Mouse (Mus musculus) lung, adult 2 months (tissue): ENCODE measurements around the gene Chic2. TPM values are rescaled to one million over a fixed set of nuclear protein-coding genes. Genes with fewer than 3 reads are reported as not detected.

Experiments used
- DNase-seq: peaks from one replicate; pipeline ENCODE4 v3.0.0; 2022
- H3K4me1 ChIP-seq: fragments of 200-500 bp; 2 replicates; pipeline ENCODE4 v1.6.1; 2011; ENCODE audit warnings: low read length; ENCODE audit not compliant: control insufficient read depth, insufficient read depth
- H3K4me3 ChIP-seq: fragments of 200-500 bp; replicated peaks from 2 replicates; pipeline ENCODE3; 2011; ENCODE audit warnings: low read depth, mild to moderate bottlenecking, control low read depth, low read length; ENCODE audit errors: extremely low read depth
- CTCF ChIP-seq: fragments of 200-500 bp; IDR thresholded peaks from 2 replicates; pipeline ENCODE4 v1.5.1; 2011; ENCODE audit warnings: mild to moderate bottlenecking, low read length, control low read depth; ENCODE audit not compliant: insufficient read depth
- POLR2A ChIP-seq: fragments of 200-500 bp; IDR thresholded peaks from 2 replicates; pipeline ENCODE4 v1.6.1; 2011; ENCODE audit warnings: low read depth, mild to moderate bottlenecking, control low read depth, low read length, borderline replicate concordance; ENCODE audit errors: extremely low read depth
- WGBS: fragments of 180-500 bp; shearing (Covaris S2); methylation state at CpG from one replicate; pipeline ENCODE4 v1.1.7; 2018; 5-methylcytosine and 5-hydroxymethylcytosine counted together
- polyA plus RNA-seq: library from polyadenylated mRNA; depleted of rRNA; stranded (reverse); fragments of >200 nt; gene quantifications from 2 replicates; pipeline ENCODE4 v1.2.3, GENCODE M21; 2012; rRNA removed

The Chic2 gene
- polyA plus RNA-seq = 5.0 and 10.6 TPM in 2 replicates

DNA sequence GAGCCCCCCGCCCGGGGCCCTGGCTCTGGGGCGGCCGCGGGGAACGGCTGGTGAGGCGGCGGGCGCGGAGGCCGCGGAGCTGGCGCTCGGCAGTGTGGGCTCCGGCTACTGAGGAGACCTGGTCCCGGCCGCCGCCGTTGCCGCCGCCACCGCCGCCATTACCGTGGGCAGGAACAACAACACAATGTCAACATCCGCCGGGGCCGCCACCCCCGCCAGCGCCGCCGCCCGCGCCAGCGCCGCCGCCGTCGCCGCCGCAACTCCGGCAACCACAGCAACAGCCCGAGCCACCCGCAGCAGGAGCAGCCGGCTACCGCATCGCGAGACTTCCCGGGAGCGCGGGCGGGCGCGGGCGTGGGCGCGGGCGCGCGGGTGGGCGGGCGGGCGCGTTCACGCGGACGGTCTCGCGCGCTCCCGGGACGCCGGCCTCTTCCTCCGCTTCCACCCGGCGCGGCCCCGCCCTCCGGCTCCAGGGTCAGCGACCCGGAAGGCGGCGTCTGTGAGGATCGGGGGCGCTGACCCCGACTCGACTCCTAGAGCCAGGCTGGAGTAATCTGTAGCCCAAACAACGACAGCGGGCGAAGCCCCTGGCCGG is at the start of gene Chic2:
Chic2 (minus strand) TSS at position 465 of the 595 bp plus-strand sequence.
- 0 out of 2 replicates have a peak, but pooled peaks have one; percentile 19 for TF ChIP-seq POLR2A
- TF ChIP-seq CTCF = no peak
- peak; percentile 82 for DNase-seq
- Histone ChIP-seq H3K4me3 (peak within 1 kb of the TSS; percentile 90), H3K4me1 (peaks cover 21% of the 10 kb centered on the region)
- WGBS = under 1% methylated on average over 57 of the region's 90 CpGs

GRCm38 (mm10) chr5:75085906-75086305 is 41.3 kb upstream of the Chic2 start:
- H3K4me3 ChIP-seq = no peak overlapping the region
- TF ChIP-seq CTCF (no peak), POLR2A (no peak)
- no peak for DNase-seq
- WGBS = 26% methylated on average over 4 of the region's 4 CpGs
- H3K4me1 ChIP-seq = no peaks in the 10 kb centered on the region; the same call in 1 of the 2 replicates

GRCm38 (mm10) chr5:75085521-75085875 is 40.9 kb upstream of the Chic2 start:
- DNase-seq = no peak
- Histone ChIP-seq H3K4me3 (no peak overlapping the region), H3K4me1 (no peaks in the 10 kb centered on the region; the same call in 1 of the 2 replicates)
- WGBS = 9% methylated on average over 17 of the region's 17 CpGs
- no peak for TF ChIP-seq POLR2A
- TF ChIP-seq CTCF = no peak

DNA sequence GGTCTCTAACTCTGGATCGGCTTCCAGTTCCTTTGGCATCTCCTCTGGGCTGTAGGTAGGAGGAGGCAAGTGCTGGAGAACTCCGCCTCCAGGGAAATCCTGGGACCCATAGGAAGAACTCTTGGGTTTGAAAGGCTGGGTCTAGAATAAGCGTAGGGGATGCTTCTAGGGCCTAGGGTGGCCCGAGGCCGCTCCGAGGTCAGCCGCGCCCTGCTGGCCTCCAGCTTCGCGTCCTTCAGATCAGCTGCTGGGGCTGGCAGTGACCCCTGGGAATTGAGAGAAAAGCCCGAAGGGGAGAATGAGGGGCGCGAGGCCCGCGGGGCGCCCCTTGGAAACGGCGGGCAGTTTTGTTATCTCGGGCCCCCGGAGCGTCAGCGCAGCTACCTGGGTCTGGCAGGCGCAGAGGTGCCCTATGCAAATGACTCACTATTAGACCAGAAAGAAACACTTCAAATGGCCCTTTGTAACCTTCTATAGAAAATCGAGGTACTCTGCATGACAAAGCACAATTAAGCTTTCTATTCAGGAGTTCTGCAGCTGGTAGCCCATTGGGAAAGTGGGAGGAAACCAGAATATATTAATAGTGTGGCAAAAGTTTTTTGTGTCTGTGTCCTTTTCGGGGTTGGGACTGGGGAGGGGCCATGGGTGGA is 40.4 kb upstream of the Chic2 start:
- no peak overlapping the region for H3K4me3 ChIP-seq
- no peaks in the 10 kb centered on the region; the same call in 1 of the 2 replicates for H3K4me1 ChIP-seq
- no peak for TF ChIP-seq POLR2A
- TF ChIP-seq CTCF = no peak
- WGBS = 6% methylated on average over 25 of the region's 25 CpGs
- no peak for DNase-seq

GRCm38 (mm10) chr5:75084393-75084870 is 39.9 kb upstream of the Chic2 start:
- DNase-seq = no peak
- H3K4me1 ChIP-seq = no peaks in the 10 kb centered on the region; the same call in 1 of the 2 replicates
- no peak overlapping the region for H3K4me3 ChIP-seq
- TF ChIP-seq CTCF (no peak), POLR2A (no peak)
- 7% methylated on average over 8 of the region's 8 CpGs for WGBS

DNA sequence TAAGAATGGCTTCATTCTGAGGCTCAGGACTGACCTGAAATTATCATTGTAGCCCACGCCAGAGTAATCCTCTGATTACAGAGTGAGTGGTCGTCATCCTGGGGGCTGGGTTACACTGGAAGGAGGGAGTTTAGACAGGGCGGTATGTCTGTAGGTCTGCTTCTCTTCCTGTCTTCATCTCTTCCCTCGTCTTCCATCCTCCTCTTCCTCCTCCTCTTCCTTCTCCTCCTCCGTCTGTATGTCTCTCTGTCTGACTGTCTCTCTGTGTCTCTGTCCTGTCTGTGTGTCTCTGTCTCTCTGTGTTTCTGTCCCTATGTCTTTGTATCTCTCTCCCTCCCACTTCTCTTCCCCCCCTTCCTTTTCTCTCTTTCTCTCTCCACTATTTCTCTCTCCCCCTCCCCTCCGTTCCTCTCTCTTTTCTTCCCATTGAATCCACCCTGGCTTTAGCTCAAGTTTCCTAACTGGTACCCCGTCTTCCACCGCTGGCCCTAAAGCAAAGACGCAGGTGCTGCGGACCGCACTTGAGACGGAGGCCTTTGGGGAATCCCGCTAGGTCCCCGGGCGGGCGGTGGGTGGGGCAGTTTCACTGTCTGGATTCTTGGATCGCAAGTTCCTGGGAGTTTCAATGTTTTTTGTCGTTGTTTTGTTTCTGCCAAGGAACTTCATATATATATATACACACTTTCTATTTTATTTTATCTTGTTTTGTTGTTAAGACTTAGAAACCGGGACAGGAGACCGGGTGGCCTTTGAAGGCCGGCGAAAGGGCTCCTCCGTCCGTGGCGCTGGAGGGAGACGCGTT is 39.2 kb upstream of the Chic2 start:
- Histone ChIP-seq H3K4me1 (no peaks in the 10 kb centered on the region; the same call in 1 of the 2 replicates), H3K4me3 (no peak overlapping the region)
- no peak for DNase-seq
- 6% methylated on average over 27 of the region's 27 CpGs for WGBS
- TF ChIP-seq POLR2A (no peak), CTCF (no peak)

DNA sequence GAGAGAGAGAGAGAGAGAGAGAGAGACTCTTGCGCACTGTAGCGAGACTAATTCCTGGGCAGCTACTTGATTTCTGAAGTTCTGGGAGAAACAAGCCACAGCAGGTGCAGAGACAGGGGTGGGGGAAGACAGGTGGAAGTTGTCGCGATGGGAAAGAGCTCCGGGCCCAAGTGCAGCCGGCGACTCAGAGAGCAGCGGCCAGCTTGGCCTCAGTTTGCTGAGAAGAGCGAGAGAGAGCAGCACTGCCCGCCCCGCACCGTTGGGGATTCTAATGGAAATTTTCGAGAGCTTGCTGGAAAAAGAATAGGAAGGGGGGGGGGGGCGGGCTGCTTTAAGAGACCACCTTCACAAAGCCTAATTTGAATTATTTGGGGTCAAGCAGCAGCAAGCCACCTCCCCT is 38.5 kb upstream of the Chic2 start:
- Histone ChIP-seq H3K4me1 (no peaks in the 10 kb centered on the region; the same call in 1 of the 2 replicates), H3K4me3 (no peak overlapping the region)
- no peak for DNase-seq
- WGBS = 5% methylated on average over 14 of the region's 14 CpGs
- TF ChIP-seq POLR2A = no peak
- no peak for TF ChIP-seq CTCF

GRCm38 (mm10) chr5:75082439-75082838 is 37.9 kb upstream of the Chic2 start:
- 27% methylated on average over 6 of the region's 6 CpGs for WGBS

DNA sequence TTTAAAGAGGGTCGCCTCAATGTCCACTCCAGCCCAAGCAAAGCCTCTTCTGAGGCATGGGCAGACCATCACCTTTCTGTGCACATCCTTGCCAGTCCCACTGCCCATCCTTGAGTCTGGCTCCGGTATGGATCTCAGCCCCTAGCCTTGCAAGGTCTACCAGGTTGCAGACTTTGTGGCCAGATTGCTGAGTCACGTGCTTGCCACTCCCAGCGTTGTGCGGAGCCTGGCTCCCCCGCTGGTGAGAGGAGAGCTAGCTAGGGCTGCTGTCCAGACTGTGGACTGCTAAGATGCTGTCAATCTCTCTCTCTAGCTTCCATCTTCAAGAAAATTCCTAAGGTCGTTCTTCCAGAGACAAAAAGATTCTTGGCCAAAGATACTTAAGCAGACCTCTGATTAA is 35.0 kb upstream of the Chic2 start:
- H3K4me3 ChIP-seq = no peak overlapping the region
- 4% methylated on average over 7 of the region's 7 CpGs for WGBS
- no peak for DNase-seq
- no peaks in the 10 kb centered on the region; the same call in 1 of the 2 replicates for H3K4me1 ChIP-seq
- TF ChIP-seq CTCF = 0 out of 2 replicates have a peak, but pooled peaks have one; percentile 18
- no peak for TF ChIP-seq POLR2A

More at GRCm38 (mm10) chr5:75082439-75082838, 37.9 kb upstream of the Chic2 start:
- Histone ChIP-seq H3K4me1 (no peaks in the 10 kb centered on the region; the same call in 1 of the 2 replicates), H3K4me3 (no peak overlapping the region)
- no peak for DNase-seq
- TF ChIP-seq CTCF = no peak
- TF ChIP-seq POLR2A = no peak

DNA sequence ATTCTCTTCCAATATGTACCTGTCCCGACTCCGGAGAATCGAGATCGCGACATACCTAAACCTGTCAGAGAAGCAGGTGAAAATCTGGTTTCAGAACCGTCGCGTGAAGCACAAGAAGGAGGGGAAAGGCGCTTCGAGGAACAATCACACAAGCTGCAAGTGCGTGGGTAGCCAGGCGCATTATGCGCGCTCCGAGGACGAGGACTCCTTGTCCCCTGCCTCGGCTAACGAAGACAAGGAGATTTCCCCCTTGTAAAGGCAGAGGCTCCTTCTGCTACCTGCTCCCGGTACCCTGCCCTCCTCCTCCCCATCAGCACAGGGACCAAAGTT is 32.4 kb upstream of the Chic2 start:
- Histone ChIP-seq H3K4me3 (no peak overlapping the region), H3K4me1 (no peaks in the 10 kb centered on the region)
- 4% methylated on average over 19 of the region's 19 CpGs for WGBS
- no peak for TF ChIP-seq CTCF
- TF ChIP-seq POLR2A = no peak
- no peak for DNase-seq
